Mouse (Mus musculus): ENCODE measurements around the gene Enc1. TPM values are rescaled to one million over a fixed set of nuclear protein-coding genes. Genes with fewer than 3 reads are reported as not detected.
A peak's percentile ranks its signal among the peaks of the same experiment; 100 is the strongest.

Gene Enc1
- total RNA-seq, 2 experiments from 2014 or later: 6.2 to 10.6 TPM

DNA sequence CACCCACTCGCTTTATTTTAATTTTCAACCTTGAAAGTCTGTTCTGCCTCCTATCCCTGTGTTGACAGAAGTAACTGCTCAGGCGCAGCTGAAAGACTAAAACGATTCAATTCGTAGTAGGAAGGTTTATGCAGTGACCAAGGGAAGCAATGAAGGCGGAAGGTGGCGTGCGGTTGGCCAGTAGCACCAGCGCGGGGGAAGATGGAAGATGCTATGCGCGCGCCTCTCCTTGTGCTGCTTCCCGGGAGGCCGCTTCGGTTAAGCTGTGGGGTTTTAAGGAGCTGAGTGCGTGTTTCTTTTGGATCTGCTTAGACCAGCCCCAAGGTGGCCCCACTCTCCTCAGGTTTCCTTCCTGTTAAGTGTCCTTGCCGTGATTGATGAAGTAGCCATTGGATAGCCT, 15.8 kb upstream of the Enc1 start:
- no peak for DNase-seq (ENCODE audit: low spot score in 2 of 2)

DNA sequence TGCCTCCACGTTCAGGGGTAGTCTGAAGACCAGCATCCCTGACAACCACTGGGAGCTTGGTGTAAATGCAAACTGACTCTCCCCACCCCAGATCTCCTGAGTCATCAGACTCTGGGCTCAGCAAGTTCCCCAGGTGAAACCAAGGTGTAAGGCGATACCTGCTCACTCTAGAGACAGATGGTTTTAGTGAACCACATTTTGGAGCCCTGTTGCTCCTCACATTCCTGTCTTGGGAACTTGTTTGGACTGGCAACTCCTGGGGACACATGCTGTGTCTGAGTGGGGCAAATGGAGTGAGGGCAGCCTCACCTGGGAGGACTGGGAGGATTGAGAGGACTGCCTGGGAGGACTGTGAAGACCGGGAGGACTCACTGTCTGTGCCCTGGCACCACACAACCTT, 13.1 kb upstream of the Enc1 start:
- DNase-seq (ENCODE audit: low spot score in 2 of 2): no peak

DNA sequence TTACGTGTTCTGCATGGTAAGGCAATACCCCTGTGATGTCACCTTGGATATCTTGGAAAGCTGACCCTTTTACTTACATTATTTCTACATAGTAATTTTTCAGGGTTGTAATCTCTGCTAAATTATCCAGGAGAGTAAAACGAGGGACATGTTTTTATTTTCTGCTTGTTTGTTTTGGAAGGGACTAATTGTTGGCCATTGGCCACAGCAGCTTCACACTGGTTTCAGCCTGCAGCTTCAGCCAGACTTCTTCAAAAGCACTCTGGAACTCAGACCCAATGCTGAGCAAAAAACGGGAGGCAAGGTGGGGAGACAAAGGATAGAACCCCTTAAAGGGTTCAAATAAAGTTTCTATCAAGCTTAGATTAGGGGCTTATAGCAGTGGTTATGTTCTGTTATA, 10.8 kb upstream of the Enc1 start:
- no peak for DNase-seq (ENCODE audit: low spot score in 2 of 2)

DNA sequence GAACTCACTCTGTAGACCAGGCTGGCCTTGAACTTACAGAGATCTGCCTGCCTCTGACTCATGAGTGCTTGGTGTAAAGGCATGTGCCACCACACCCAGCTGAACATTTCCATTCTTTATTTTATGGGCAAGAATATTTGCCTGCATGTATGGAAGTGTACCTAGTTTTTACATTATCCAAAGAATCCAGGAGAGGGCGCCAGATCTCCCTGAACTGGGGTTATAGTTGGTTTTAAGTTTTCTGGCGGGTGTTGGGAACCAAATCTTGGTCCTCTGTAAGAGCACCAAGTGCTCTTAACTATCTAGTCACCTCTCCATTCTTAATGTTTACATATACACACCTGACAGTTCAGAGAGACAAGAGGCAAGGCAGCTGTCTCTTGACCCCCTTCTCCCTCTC, 7.8 kb upstream of the Enc1 start:
- no peak for DNase-seq (ENCODE audit: low spot score in 2 of 2)

DNA sequence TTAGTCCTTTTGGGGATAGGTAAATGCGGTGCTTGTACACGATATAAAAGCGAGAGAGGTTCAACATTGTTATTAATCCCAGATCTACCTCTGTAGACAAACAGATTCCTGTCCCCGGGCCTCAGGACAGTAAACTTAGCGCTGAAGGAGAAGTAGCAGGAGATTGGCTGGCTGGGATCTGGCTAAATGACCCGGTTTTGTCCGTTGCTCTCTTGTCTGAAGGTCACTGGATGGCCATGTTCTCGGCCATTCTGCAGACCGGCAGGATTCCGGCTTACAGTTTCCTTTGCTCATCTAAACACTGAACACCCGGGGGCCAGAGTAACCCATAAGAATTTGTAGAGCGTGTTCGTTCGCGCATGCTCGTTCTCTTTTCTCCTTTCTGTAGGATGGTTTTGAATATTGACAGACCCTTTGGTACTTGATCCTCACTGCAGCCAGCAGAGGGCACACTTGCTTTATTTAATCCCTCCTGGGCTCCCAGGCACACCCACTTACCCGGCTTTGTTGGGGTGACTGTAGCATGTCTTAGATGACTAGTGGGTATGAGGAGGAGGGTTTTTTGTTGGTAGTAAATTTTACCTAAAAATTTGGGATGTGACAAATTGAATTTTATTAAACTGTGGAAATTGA, 6.0 kb upstream of the Enc1 start:
- DNase-seq (ENCODE audit: low spot score in 2 of 2): peak; percentile 77 to 85

DNA sequence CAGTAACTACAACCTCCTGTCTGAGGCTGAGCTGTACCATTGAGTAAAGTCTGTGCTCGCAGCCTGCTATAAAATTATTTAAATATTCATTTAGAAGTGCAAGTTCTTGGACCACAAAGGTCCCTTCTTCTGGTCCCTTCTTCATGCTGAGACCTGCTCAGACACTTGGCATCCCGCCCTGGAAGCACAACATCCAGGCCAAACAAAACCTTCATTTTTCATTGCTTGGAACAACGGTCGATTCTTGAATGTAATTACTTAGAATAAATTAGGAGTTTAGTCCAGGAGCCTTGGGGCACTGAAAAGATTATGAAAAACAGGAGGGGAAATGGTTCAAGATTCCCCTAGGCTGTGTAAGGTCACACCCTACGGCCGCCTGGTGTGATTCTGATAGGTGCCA, 5.0 kb upstream of the Enc1 start:
- DNase-seq (ENCODE audit: low spot score in 2 of 2): no peak

DNA sequence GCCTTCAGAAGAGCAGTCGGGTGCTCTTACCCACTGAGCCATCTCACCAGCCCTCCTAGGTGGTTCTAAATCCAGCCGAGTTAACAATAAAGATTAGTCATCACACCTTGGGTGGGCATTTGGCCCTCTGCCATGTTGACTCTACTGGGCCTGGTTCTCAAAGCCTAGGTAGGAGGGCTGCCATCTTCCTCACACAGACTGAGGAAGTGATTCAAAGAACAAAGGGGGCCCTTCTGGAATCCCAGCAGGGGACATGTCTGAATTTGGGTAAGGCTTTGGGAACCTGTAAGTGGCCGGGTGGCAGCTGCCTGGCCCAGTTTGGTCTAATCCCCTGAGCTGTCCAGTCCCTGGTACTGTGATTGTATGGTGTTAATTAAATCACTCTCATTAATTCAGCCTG, 3.2 kb upstream of the Enc1 start:
- no peak for DNase-seq (ENCODE audit: low spot score in 2 of 2)

DNA sequence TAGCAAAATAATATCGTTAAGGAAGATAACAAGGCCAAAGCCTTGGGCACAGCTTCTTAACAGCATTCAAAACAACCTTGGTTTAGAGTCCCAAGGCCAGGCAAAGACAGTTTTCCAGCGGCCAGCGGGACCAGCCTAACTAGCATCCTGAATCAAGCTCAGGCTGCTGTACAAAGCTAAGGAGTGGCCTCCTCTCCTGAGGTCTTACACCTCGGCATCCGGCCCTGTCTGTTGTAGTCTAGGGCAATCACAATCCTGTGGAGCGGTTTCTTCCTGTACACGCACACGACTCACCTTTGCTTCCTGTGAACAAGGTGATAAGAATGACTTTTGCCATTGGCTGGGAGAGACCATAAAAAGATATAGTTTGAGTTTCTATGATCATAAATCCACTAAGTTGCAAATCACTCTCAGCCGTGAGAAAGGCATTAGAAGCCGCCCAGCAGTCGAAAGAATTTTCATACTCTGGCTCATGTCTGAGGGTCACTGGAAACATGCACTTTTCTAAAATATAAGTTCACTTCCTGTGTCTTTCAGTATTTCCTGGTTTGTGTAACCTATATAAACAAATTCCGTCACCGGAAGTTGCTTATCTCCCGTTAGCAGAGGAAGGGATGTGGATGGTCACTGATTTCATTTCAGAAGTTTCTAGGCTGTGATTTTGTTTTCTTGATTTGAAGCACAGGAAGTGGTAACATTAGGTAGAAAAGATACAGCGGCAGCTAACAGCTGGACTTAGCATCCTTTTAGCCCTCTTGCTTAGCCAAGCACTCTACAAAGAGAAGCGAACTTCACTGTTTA, 2.5 kb upstream of the Enc1 start:
- DNase-seq (ENCODE audit: low spot score in 2 of 2): peak; percentile 13 to 34

DNA sequence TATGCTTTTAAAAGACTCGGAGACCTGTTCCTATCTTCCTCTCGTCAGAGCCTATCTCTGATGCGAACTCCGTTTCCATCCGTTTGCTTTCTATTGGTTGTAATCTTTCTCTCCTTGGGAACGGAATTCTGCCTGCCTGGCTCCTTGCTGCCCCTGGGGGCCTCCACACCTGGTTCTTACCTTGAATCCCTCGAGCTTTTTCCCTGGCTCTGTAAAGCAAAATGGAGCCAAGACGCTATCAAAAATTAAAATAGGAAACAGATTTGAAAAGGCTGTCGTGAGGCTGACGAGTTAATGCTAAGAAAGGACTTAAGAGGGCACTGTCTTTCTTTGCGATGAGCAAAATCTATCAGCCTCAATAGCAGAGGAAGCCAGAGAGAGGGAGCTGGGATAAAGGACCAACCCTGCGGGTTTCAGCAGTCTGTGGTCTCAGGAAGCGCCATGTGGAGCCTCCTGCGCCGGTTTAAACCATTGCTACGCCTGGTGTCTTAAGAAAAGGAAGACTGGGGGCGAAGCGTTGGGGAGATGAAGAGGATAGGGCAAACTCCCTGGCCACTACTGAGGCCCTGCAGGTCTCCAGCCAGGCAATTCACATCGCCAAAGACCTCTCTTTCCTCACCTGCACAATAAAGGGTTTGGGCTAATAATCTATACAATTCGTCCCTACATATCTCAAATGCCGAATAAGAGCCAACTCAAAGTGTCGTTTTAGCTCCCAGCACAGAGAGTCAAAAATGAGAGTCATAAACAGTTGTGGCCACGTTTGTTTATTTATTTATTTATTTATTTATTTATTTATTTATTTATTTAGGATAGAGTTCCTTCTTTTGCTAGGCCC, 1.3 kb upstream of the Enc1 start:
- peak in 1 of 2 experiments; percentile 40 for DNase-seq (ENCODE audit: low spot score in 2 of 2)

DNA sequence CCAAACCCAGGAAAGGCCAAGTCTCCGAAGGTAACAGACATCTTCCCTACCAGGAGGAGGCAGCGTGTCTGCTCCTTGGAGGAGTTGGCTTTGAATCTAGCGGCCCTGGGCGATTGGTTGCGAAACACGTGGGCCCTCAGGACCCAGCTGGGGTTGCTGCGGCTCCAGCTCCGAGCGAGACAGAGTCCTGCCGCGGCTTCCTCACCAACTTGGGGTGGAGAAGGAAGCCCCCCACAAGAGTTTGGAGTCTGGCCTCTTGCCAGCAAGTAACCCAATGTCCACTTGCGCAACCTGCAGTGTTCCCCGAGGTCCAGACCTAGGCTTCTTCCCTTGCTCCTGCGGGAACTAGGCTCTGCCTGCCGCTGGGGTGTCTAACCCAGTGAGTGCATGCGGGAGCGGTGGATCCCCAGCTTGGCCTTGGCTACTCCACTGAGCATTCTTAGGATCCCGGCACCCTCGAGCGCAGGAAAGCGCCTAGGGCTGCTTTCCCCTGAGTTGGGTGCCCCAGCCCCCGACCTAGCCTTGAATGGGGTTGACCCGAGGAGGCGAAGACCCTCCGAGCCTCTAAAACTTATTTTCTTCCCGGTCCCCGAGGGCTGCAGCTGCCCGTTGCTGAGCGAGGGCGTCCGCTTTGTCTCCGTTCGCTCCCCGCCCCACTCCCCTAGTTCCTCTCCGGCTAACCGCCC, 483 bp upstream of the Enc1 start:
- DNase-seq (ENCODE audit: low spot score in 2 of 2): peak; percentile 65 to 66

DNA sequence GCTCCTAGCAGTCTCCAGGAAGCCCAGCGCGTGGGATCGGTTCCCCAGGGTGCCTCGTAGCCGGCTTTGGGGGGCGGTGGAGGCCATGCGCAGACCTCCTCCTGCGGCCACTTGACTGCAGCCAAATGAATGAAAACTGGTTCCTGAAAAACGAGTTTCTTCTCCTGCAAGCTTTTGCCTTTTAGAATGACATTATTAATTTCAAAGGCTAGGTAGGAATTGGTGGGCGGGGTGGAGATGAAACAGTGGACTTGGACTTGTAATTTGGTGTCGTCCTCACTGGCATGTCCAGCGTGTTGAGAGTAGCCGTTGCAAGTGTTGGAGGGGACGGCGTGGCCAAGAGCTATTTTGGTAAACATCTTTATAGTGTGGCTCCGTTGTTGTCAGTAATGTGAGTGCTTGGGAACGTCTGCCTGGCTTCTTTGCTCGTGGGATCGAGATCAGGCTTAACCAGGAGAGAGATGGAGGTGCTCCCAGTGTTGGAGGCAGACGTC, 929 bp downstream of the Enc1 start:
- DNase-seq (ENCODE audit: low spot score in 2 of 2): no peak

DNA sequence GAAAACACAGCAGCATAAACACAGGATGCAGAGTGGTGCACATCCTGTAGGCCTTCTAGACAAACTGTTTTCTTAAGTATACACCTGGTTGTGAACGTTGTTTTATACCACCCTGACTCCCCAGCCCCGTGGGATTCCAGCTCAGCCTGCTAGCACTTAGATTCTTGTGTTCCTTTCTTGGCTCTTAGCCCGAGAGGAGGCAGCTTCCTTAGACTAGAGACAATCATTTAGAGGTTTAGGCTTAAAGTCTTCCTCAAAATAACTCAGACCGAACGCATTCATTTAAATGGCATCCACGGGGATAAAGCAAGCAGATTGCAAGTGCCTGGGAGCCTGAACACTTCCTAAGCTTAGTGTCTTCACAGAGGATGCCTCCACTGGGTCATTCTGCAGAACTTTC, 1.8 kb downstream of the Enc1 start:
- no peak for DNase-seq (ENCODE audit: low spot score in 2 of 2)

DNA sequence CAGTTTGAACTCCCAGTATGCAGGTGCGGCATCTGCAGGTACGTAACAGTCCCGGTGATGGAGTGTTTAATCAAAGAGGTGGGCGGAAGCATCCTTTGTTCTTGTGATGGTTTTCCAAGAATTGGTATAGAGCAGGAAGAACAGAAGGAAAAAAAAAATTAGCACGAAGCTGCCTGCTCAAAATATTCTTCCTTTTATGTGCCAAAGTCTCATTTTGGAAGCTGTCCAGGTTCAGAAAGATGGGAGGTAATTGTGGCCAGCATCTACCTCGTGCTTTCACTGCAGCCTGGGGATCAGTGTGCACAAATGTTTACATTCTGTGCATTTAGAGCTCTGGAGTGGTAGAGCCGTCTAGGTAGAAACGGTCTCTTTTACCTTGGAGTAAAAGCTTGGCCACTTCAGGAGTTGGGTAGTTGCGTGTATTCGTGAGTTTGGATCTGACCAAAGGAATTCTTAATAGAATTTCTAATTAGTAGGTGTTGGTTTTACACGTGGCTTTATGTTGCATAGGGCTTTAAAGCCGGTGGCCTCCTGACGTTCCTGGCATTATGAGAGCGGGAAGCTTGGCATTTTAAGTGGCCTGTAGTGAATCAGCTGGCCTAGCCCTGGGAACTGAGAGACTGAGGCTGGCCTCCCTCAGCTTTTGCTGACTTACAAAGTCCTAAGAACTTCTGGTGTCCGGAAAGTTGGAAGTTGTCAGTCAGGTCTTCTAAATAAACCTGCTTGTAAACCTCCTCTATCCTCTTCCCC, 3.2 kb downstream of the Enc1 start:
- DNase-seq (ENCODE audit: low spot score in 2 of 2): no peak

DNA sequence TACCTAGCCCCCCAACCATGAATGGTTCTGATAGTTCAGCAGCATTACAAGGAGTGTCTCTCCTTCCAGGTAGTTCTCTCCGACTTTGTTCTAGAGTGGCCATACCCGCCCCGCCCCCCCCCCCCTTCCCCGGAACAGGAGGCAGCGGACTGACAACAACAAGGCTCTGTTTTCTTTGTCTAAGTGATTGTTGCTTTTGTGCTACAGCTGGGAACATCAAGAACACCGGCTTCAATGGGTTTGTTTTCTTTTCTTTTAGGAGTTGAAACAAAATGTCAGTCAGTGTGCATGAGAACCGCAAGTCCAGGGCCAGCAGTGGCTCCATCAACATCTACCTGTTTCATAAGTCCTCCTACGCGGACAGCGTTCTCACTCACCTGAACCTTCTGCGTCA, 3.8 kb downstream of the Enc1 start:
- DNase-seq (ENCODE audit: low spot score in 2 of 2): no peak

DNA sequence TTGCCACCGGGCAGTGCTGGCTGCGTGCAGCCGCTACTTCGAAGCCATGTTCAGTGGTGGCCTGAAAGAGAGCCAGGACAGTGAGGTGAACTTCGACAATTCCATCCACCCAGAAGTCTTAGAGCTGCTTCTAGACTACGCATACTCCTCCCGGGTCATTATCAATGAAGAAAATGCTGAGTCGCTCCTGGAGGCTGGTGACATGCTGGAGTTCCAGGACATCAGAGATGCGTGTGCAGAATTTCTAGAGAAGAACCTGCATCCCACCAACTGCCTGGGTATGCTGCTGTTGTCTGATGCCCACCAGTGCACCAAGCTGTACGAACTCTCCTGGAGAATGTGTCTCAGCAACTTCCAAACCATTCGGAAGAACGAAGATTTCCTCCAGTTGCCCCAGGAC, 4.3 kb downstream of the Enc1 start:
- DNase-seq (ENCODE audit: low spot score in 2 of 2): no peak

DNA sequence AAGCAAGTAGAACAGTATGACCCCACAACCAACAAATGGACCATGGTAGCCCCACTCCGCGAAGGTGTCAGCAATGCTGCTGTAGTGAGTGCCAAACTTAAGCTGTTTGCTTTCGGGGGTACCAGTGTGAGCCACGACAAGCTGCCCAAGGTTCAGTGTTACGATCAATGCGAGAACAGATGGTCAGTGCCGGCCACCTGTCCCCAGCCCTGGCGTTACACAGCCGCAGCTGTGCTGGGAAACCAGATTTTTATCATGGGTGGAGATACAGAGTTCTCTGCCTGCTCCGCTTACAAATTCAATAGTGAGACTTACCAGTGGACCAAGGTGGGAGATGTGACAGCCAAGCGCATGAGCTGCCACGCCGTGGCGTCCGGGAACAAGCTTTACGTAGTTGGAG, 5.3 kb downstream of the Enc1 start:
- no peak for DNase-seq (ENCODE audit: low spot score in 2 of 2)

DNA sequence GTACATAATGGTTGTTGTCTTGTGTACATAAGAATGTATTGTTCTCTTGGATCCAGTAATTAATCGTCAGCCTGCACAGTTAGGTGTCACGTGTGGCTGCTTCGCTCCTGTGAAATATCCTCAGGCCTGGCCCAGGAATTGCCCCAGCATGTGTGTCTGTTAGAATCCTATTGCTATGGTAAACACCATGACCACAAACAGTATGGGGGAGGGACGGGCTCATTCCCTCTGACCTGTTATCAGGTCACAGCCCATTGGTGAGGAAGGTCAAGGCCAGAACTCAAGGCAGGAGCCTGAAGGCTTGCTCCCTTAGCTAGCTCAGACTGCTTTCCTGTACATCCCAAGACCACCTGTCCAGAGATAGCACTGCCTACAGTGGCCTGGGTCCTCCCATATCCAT, 6.8 kb downstream of the Enc1 start:
- no peak for DNase-seq (ENCODE audit: low spot score in 2 of 2)

DNA sequence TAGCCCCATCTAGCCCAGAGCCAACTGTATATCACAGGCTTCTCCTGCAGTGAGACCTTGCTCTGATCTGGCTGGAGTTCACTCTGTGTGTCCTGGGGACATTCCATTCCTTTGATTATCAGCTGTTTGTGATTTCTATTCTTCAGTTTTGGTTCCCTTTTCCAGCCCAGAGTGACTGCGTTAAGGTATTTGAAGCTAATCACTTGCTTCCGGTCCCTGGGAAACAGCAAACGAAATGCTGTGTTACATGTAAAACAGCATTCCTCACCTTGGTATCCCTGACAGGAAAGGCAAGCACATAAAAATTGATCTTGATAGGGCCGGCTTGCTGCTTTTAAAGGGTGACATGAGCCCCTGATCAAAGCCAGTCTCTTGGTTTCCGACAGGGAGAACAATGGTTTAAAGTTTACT, 8.2 kb downstream of the Enc1 start:
- DNase-seq (ENCODE audit: low spot score in 2 of 2): no peak

DNA sequence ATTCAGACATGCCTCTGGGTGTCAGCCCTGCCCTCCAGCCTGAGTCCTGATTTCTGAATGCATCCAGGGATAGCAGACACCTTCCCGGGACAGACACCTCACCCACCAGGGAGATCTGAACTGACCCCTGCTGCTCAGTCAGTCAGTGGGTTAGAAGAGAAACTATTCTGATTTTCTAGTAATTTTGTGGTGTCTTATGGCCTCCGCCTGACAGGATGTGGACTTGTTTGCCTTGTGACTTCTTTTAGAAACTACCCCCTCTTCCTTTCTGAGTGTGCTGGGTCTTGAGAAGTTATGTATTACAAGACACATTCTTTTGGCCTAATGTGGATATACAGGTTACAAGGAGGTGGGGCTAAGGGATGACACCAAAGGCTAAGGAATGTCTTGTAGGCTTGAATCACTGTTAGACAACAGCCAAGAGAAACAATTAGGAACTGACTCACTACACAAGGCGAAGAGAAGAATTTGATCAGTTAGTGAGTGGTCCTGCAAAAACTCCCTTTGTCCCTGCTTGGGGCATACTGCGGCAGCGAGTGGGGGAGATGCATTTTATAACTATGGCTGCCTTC, 8.7 kb downstream of the Enc1 start:
- no peak for DNase-seq (ENCODE audit: low spot score in 2 of 2)

DNA sequence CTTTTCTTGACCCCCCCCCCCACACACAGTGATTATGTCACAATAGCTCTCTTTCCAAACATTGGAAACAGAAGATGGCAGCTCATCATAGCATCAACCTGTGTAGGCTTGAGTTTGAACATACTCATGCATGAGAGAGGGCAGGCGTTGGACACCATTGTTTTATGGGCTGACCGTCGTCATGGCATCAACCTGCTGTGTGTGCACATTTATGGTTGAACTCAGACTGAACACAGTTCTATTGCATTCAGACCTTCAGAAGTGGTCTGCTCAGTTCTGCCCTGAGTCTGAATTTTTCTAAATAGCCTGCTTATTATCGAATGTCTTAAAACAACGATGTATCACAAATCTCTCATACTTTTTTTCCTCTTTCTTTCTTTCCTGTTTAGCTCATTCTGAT, 9.2 kb downstream of the Enc1 start:
- DNase-seq (ENCODE audit: low spot score in 2 of 2): no peak

Data from adrenal gland, adult 18-20 months (tissue).